Mouse (Mus musculus) lung, postnatal 25 days (tissue): ENCODE measurements around the gene Ezr.

Experiments
- DNase-seq: peaks from one replicate; pipeline ENCODE4 v3.0.0; 2022; ENCODE audit warnings: low spot score

Ezr gene

DNA sequence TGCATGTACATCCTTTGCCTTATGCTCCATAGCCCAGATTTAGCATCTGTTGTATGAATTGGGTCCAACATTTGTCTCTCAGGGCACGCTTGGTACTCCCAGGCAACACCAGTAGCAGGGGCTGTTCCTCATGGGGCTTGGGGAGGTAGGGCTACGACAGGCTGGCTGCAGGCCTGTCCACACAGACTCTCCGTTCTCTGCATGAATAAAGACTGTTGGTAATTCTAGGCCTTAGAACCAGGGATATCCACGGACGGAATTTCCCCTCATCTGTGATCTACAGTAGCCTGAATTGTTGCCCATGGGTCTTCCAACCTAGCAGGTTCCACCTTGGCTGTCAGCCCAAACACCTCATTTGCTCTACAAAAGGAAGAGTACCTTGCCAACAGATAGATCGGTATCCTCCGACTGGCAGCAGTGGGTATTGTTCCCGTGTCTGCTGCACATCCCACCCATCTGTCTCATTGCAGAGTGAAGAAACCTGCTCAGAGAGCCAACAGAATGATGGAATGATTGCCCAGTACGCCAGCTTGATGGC is 7.1 kb upstream of the Ezr start:
- DNase-seq: no peak

DNA sequence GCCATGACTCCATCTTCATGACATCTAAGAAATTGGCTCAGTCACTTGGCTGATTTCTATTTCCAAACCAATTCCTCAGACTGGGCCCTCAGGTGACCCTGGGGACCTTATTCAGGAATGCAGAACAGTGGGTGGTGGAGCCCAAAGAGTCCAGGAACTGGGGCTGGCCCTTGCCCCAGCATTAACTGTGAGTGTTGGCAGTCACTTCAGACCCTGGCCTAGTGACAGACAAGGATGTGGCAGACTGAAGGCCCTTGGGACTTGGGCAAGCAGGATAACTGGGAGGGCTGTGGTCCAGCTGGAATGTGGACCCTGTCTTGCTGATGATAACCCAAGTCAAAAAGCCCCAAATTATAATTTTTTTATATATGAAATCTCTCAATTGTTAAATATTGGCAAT is 6.5 kb upstream of the Ezr start:
- no peak for DNase-seq

DNA sequence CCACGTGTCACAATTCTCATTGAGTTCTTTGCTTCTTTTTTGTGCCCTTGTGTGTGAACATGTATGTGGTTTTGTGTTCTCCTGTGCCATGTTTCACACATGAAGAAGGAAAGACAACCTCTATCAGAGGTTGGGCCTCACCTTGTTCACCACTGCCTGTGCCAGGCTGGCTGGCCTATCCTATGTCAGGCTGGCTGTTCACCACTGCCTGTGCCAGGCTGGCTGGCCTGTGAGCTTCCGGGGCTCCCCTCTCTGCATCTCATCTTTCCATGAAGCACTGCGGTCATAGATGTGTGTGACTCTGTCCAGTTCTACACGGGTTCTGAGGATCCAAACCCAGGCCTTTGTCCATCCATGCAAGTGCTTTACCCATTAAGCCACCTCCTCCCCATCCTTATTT is 4.7 kb upstream of the Ezr start:
- DNase-seq: no peak

DNA sequence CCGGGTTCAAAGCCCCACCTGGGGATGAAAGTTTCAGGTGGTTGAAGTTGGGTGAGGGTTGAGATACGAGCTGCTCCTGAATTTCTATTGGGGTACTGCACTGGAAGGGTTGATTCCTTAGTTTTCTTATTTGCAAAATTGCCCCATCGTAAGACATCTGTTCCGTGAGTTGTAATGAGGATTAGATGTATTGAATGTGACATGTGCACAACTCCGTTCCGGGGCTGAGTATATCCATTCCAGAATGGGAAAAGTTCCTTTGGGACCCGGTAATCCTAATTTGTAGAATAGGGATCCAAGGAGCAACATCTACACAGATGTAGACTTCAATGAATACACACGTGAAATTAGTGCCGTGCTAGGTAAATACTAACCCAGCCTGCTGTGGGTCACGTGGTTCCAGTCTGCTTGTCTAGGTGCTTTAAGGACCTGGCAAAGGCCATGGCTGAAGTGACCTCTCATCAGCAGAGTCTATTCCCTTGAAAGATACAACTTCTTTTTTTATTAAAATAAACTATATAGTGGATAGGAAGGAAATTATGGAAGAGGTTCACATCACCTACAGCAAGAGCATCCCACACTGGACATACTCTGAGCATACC is 1.3 kb upstream of the Ezr start:
- DNase-seq: peak; percentile 61

DNA sequence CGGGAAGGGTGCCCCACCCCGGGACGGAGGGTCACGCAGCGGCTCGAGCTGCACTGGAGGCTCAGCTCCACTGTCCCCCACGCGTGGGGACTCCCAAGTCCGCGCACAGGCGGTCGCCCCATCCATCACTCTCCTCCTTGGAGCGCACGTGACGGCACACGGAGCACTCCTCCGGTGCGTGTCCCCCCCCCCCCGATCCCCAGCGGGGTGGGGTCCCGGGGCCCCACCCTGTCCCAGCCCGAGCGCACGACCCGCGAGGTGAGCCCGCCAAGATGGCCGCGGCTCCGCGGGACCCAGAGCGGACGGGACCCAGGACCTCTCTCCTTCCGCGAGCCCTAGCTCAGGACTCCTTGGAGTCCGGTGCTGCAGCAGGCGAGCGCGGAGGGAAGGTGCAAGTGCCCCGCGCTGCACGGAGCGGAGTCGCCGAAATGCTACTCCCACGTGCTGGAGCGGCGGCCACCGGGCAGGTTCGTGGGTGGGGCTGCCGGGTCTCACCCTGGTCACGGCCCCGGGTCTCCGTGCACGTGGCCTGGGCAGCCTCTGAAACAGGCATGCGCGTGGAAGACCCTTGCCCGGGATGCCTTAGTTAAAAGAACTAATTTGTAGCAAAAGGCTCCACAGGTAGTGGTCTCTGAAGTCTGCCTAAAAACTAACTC is 550 bp upstream of the Ezr start:
- DNase-seq: no peak

DNA sequence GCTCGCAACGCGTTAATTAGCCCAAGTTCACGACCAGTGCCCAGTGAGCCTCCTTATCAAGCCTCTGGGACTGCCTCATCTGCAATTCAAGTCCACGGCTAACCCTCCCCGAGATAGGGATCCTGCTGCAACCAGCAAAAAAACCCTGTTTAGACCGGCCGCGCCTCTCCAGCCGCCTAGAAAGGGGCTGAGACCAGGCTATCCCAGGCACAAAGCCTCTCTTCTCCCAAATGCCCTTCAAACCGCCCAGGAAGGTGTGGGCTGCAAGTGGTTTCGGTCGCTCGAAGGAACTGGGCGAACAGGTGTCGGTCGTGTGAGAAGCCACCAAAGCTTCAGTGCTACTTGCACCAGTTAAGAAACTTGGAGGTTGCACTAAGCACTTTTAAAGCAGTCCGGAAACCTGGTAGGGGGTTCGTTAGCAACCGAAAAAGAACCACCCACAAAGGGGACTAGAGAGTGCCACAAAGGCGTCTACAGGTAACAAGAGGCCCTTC is 504 bp downstream of the Ezr start:
- peak; percentile 53 for DNase-seq

DNA sequence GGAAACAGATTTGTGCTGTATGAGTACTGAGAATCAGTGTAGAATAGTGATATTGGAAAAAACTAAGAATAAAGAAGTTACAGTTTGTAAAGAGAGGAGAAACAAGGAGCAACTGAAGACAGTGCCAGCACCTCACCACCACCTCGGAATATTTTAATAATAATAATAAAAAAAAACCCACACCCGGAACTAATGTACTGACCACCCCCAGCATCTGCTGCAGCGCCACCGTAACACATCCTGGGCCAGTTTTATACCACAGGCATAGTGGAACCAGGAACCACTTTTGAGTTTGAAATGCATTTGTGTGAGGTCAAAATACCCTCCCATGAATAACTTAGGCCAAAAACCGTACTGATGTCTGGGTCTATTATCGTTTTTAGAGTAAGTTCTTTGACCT is 1.3 kb downstream of the Ezr start:
- DNase-seq: no peak

DNA sequence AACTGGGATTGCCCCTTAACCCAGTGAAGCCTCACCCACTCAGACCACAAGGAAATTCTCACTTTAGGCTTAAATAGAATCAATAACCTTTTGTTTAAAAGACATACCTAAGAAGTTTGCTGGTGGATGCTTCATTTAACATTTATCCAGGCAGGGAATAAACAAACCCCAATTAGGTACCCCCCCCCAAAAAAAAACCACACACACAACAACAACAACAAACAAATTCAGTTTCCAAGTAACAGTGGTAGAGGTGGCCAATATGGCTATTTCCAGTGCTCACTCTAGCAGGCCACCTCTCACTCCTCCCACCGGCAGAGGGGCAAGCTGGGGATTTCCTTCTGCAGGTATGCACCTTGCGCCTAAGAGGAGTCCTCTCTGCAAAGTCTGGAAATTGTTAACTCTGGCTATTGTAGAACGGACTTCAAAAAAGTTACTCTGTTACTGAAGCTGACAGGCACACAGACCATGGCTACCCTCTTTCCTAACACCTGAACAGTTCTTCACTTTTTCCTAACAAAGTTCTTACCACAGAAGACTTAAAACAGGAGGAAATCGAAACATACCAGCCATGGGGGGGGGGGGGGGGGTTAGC is 2.0 kb downstream of the Ezr start:
- DNase-seq: no peak

DNA sequence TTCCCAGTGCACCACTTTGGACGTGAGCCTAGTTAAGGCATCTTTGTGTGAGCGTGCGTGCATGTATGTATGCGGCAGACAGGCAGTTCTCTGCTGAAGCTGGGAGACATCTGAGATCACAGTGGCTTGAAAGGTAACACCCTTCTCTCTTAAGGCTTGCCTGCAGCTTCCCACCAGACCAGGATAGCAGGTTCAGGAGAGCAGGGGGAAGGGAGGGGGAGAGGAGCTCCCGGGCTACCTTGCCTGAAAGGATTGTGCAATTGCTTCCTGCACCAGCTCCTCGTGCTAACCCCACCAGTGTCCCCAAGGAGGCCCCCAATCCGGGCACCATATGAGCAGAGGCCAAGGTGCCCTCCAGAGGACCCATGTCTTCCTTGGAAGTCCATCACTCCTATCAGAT is 3.0 kb downstream of the Ezr start:
- no peak for DNase-seq

DNA sequence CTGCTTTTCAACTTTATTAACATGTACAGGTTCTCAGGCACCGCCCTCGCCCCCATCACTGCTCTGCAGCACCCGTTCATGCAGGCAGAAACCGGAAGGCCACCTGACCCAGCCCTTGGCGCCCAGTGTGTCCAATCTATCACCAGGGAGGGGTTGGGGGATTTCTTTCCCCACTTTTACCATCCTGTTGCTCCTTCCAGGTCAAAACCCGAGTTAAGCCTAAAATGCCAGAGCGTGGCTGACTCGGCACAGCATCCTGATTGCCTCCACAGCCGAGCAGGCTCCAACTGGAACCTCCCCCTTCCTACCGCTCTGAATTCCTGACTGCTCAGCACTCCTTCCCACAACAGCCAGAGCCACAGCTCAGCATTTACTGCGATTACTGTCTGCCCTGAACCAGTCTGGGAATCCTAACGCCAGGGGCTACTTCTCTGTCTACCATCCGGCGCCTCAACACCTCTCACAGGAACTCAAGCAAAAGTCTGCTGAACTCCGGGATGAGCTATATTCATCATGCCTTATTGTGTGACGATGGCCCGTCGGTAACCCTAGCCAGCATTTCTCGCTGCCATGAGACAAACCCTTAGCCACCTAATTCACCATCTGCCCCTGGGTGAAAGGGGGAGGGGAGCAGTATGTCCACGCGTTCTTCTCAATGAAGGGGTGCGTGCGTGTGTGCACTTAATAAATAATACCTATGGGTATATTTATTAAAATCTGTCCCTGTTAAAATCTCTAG is 3.6 kb downstream of the Ezr start:
- DNase-seq: no peak

DNA sequence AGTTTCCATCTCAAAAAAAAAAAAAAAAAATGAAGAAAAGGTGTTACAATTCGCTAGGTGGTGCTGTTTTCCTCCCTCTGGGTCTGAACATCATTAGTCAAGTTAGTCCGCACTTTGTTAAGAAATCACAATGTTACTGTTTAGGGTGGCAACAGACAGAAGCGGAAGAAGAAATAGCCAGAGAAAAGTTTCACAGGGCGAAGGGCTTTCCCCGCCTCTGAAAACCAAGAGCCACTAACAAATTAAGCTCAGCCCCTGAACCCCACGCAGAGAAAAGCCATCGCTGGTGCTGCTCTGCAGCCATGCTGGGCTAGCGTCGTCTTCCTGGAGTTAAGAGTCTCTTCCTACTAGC is 4.3 kb downstream of the Ezr start:
- DNase-seq: peak; percentile 78

DNA sequence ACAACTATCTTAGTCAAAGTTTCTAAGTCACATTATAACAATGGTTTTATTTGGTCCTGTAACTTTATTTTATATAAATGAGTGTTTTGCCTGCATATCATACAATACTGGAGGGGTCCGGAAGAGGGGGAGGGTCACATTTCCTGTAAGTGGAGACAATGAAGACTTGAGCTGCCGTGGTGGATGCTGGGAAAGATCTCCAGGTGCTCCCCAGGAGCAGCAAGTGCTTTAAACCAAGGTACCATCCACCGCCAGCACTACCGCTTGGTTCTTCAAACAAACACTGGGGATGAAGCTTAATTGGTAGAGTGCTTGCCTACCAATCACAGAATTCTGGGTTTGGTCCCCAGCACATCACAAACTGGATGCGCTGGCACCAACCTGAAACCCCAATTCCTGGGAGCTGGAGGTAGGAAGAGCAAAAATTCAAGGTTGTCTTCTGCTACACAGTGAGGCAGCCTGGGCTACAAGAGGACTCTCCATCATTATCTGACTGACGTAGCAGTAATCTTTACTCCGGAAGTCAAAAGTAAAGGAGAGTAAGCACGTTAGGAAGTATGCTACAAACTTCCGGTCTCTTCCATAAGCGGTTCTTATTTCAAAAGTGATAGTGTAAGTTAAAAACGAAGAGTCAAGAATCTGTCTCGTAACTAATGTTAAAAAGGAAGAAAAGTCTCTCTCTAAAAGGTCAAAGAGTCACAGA is 4.8 kb downstream of the Ezr start:
- no peak for DNase-seq

DNA sequence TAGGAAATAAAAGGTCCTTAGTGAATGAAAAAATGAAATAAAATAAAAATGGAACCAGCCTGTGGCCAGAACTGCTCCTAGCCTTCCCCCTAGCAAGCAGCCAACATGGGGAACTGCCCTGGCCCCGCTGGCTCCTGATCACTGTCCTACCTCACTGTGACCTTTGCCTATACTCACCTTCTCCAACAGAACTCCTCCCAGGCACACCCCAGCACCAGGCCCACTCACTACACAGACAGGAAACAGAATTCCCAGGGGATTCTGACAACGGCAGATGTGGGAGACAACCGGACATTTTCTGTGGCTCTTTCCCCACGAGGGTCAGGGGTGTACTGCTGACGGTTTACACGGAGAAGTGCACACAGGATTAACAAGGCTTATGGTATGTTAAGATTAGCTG is 5.5 kb downstream of the Ezr start:
- no peak for DNase-seq

DNA sequence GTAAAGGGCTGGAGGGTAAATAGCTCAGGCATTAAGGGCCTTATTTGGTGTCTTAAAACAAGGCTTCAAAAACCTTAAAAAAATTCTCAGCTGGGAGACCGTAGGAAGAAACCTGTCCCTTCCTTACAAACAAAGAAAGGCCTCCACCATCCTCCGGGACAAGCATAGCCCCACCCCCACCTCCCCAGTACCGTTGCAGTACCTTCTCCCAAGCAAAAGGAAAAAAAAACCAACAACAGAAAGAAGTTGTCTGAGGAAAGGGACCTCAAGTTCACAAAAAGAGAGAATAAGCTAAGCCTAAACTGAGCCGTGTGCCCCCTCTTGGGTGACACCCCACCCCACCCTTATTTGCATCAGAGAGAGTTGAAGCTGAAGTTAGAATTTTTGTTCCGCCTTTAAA is 6.0 kb downstream of the Ezr start:
- no peak for DNase-seq

DNA sequence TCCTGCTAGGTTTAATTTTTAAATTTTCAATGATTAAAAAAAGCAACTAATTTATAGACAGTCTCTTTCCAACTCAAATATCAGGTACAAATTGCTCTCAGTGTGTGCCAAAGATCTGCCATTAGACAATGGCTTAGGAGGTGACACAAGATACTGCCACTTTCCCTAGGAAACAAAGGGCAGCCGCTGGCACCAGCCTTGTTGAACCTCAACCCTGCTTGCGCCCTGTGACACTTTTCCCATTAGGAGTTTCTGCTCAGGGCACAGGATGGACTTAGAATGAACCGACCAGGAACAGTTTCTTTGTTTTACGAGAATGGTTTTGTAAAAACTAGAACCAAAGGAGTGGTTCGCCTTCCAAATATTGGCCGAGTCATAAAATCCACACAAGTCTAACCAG is 6.5 kb downstream of the Ezr start:
- no peak for DNase-seq

DNA sequence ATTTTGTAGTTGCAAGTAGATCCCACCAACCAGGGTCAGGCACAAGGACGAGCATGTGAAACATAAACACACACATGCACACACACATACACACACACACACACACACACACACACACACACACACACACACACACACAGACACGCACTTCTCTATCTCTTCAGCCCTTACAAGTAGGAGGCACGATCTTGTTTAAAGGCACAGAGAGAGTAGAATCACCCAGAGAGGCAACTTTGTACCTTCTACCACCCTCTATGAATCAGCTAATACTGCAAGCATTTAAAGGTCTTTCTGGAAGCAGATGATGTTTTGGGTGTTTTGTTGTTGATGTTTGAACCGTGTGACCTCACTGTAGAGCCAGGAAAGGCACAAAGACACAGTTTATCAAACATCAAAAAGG is 6.9 kb downstream of the Ezr start:
- no peak for DNase-seq

DNA sequence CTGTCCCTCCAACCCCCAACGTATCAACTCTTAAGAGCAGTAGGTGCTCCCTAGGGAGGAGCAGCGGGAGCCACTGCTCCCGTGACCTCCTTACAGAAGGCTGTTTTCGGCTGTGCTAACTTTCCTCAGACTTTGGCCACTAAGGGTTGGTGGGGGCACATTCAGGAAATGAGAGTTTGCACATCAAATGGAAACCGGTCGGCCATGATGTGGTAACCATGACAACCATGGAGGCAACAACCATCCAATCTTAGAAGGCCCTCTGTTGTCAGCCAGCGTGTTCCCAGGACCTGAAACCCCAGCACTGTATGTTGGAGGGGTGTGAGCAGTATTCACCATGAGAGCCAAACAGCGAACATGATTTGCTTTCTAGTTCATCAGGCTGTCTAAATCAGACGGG is 7.4 kb downstream of the Ezr start:
- no peak for DNase-seq

DNA sequence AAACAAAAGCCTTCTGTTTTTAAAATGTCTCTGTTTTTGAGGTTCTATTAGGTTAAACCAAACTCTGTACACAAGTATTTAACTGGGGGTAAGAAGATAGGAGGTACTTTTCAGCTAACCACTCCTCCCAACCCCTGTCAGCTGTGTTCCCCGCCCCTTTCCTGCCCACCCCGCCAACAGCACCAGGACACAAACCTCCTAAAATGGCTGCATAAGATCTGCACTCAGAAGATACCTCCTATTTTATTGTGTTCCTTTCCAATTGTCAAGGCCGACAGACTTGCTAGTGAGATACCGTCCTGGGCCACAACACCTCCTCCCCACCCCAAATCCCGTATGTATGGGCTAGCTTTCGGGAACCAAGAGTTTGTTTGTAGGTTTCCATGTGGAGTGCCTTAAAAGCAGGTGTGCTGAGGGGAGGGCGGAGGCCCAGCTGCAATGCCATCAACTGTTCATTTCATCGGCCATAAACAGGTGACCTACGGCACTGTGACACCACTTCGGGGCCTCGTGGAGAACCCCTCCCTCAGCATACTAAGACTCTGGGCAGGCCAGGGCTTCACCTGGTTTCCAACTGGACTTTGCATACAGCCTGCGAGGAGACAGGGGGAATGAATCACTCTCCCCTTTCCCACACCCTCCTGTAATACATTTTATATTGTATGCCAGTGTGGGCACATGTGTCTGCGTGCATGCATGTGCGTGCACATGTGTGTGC is 9.2 kb downstream of the Ezr start:
- no peak for DNase-seq

DNA sequence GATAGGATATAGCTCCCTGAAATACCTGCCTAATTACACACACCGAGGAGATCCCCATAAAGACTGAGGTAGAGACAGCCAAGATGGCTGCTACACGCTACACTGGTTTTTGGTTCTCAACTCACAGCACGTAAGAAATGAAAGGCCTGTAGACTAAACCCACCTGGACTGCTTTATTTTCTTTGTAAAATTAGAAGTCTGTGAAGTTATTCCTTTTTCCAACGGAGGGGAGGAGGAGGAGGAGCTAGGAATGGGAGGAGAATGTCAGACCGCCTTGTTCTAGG is 10.2 kb downstream of the Ezr start:
- DNase-seq: no peak

DNA sequence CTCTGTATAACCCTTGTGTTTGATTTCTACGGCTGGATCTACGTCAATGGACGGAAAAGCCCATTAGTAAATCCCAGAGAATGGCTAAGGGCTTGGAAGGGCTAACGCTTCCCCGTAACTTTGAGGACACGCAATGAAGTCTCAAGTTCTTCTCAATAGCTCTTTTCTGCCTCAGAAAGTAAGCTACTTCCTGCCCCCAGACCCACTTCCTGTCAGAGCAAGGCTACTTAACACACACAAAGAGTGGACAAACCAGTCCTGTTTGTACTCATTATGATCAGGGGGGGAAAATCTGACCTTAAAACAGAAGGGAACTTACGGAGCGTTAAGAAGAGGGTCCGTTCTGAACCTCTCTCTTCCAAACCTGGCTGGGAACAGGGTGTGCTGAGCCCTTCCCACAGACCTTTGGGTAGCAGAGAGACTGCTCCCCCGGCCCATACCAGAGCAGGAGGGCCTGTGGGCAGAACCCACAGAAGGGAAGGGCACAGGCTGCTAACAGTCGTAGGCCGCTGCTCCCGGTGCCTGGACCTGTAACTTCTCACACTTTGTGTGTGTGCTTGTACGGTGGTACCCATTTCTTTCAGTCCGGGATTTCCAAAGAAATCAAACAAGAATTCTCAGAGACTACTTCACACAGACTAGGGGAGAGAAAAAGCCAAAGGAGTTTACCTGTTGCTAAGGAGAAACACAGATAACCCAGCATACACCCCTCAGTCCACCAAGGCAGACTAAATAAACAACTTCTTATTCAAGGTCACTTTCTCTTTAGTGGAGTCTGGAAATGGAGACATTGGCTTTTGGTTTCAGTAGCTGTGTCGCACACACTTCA is 10.7 kb downstream of the Ezr start:
- no peak for DNase-seq

DNA sequence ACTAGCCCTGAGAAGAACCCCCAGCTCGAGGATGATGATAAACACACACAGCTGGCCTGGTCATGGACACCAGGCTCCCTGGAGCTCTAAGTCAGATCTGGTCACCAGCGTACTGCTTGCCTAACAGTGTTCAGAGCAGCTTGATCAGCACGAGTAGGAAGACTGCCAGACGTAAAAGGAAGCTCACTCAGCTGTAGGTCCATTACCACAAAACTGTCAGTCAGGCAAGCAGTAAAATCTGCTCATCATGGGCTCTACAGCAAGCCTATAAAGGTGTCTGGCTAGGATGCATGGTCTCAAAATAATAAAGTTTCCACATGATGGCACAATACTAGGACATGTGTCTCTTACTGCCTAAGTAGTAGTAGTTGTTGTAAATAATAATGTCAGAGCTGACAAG is 13.0 kb downstream of the Ezr start:
- no peak for DNase-seq
